Mouse (Mus musculus) lung, adult 2 months (tissue): Measurements from ENCODE around the gene Pan2.

Source experiments
- CTCF ChIP-seq: fragments of 200-500 bp; IDR thresholded peaks from 2 replicates; pipeline ENCODE4 v1.5.1; 2011; ENCODE audit warnings: mild to moderate bottlenecking, low read length, control low read depth; ENCODE audit not compliant: insufficient read depth
- POLR2A ChIP-seq: fragments of 200-500 bp; IDR thresholded peaks from 2 replicates; pipeline ENCODE4 v1.6.1; 2011; ENCODE audit warnings: low read depth, mild to moderate bottlenecking, control low read depth, low read length, borderline replicate concordance; ENCODE audit errors: extremely low read depth

DNA sequence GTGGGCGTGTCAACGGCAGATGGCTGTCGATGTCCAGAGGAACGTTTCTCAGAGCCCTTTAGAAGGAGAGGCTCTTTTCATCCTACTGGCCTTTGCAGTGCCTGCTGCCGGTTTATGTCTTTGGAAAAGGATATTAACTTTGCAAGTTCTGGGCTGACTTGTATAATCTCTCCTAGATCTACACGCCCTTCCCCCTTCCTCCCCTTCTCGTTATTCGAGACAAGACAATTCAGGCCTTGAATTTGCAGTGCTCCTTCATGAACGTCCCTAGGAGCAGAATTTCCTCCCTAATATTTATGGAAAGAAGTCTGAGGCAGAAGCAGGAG lies 66.0 kb downstream of the Pan2 start:
- TF ChIP-seq POLR2A (no peak), CTCF (no peak)
